Mouse (Mus musculus): Measurements from ENCODE around the gene Tiam2. TPM values are rescaled to one million over a fixed set of nuclear protein-coding genes. Genes with fewer than 3 reads are reported as not detected.
A peak's percentile ranks its signal among the peaks of the same experiment; 100 is the strongest.

Gene Tiam2
- total and polyA plus RNA-seq, 3 experiments, result 5.9 to 9.5 (median 9.4) TPM

GRCm38 (mm10) chr17:3532254-3532653 is 205.9 kb downstream of the Tiam2 start, which contains the start of gene Cldn20:
TSS of gene Cldn20 (plus strand) at chr17:3532554.
- dilution Hi-C loops (cut with MboI; ENCODE audit: extremely low pct_ligation_motif_present, extremely low pct_unique_long_range_greater_than_20kb, low sequenced_read_pairs) (no loop called here), in situ Hi-C loops (cut with MboI; ENCODE audit: low pct_ligation_motif_present, low pct_unique_long_range_greater_than_20kb, low sequenced_read_pairs) (no loop called here)

GRCm38 (mm10) chr17:3533425-3533824 is 207.1 kb downstream of the Tiam2 start:
- in situ Hi-C loops (cut with MboI; ENCODE audit: low pct_ligation_motif_present, low pct_unique_long_range_greater_than_20kb, low sequenced_read_pairs) (no loop called here), dilution Hi-C loops (cut with MboI; ENCODE audit: extremely low pct_ligation_motif_present, extremely low pct_unique_long_range_greater_than_20kb, low sequenced_read_pairs) (no loop called here)
- peak; percentile 29 for DNase-seq (ENCODE audit: extremely low read depth)
- Histone ChIP-seq H3K27ac (ENCODE audit: insufficient read depth, low read depth) (no peak overlapping the region), H3K4me3 (replicated peaks in 1 of 3; ENCODE audit: low read depth in 2 of 3, low read length in 2 of 3, poor library complexity in 1 of 3) (no peak overlapping the region), H3K79me2 (replicated peaks; ENCODE audit: control insufficient read depth, extremely low read depth, insufficient read depth, poor library complexity, severe bottlenecking) (no peaks in the 10 kb centered on the region), H3K27me3 (replicated peaks) (no peaks in the 10 kb centered on the region), H3K36me3 (replicated peaks in 1 of 2; ENCODE audit: control insufficient read depth in 1 of 2, insufficient read depth in 1 of 2, low read length in 1 of 2) (peaks cover 18 to 48% of the 10 kb centered on the region in 2 experiments), H3K4me1 (ENCODE audit: control insufficient read depth in 1 of 2, insufficient read depth in 2 of 2) (peaks cover 0 to 8% of the 10 kb centered on the region in 2 experiments; a peak in 1 of 4 replicates), H3K4me2 (ENCODE audit: insufficient read depth, low read depth, poor library complexity, severe bottlenecking) (no peak overlapping the region), H3K9me3 (replicated peaks; ENCODE audit: low read length) (no peaks in the 10 kb centered on the region), H3K9ac (ENCODE audit: insufficient read depth, low read depth) (no peak overlapping the region)
- TF ChIP-seq ZC3H11A (IDR thresholded peaks at IDR 0.05; ENCODE audit: low read depth, low read length) (no peak), SMC3 (IDR thresholded peaks at IDR 0.05; ENCODE audit: low read depth, low read length) (0 out of 2 replicates have a peak, but pooled peaks have one; percentile 11), CTCF (conservative IDR thresholded peaks at IDR 0.05 in 1 of 2, IDR thresholded peaks at IDR 0.05 in 1 of 2; ENCODE audit: low read depth in 2 of 2, low read length in 2 of 2) (peak; percentile 29 to 63; a peak in 3 of 4 replicates)

More at GRCm38 (mm10) chr17:3532254-3532653, 205.9 kb downstream of the Tiam2 start, which contains the start of gene Cldn20:
- Histone ChIP-seq H3K27ac (ENCODE audit: insufficient read depth, low read depth) (no peak within 1 kb of the TSS), H3K36me3 (replicated peaks in 1 of 2; ENCODE audit: control insufficient read depth in 1 of 2, insufficient read depth in 1 of 2, low read length in 1 of 2) (peaks cover 18 to 47% of the 10 kb centered on the region in 2 experiments), H3K4me2 (ENCODE audit: insufficient read depth, low read depth, poor library complexity, severe bottlenecking) (no peak within 1 kb of the TSS), H3K9me3 (replicated peaks; ENCODE audit: low read length) (no peaks in the 10 kb centered on the region), H3K4me1 (ENCODE audit: control insufficient read depth in 1 of 2, insufficient read depth in 2 of 2) (peaks cover 0 to 8% of the 10 kb centered on the region in 2 experiments; a peak in 1 of 4 replicates), H3K4me3 (replicated peaks in 1 of 3; ENCODE audit: low read depth in 2 of 3, low read length in 2 of 3, poor library complexity in 1 of 3) (no peak within 1 kb of the TSS), H3K9ac (ENCODE audit: insufficient read depth, low read depth) (no peak within 1 kb of the TSS), H3K79me2 (replicated peaks; ENCODE audit: control insufficient read depth, extremely low read depth, insufficient read depth, poor library complexity, severe bottlenecking) (no peaks in the 10 kb centered on the region), H3K27me3 (replicated peaks) (no peaks in the 10 kb centered on the region)
- TF ChIP-seq MAX (IDR thresholded peaks at IDR 0.05; ENCODE audit: low read length), result no peak
- TF ChIP-seq MXI1 (IDR thresholded peaks at IDR 0.05; ENCODE audit: low read depth, low read length), result no peak
- TF ChIP-seq SIN3A (IDR thresholded peaks at IDR 0.05; ENCODE audit: low read length), result no peak
- no peak for TF ChIP-seq POLR2AphosphoS2 (IDR thresholded peaks at IDR 0.05; ENCODE audit: low read depth, low read length)
- TF ChIP-seq ZC3H11A (IDR thresholded peaks at IDR 0.05; ENCODE audit: low read depth, low read length), result no peak
- no peak for TF ChIP-seq CHD2 (IDR thresholded peaks at IDR 0.05; ENCODE audit: low read length)
- no peak for TF ChIP-seq KAT2A (IDR thresholded peaks at IDR 0.05; ENCODE audit: insufficient replicate concordance, low read length)
- no peak for TF ChIP-seq RAD21 (IDR thresholded peaks at IDR 0.05; ENCODE audit: low read depth, low read length)
- no peak for TF ChIP-seq NELFE (IDR thresholded peaks at IDR 0.05; ENCODE audit: low read depth, low read length)
- TF ChIP-seq MAFK (IDR thresholded peaks at IDR 0.05; ENCODE audit: insufficient replicate concordance, low read length), result no peak
- TF ChIP-seq NRF1 (IDR thresholded peaks at IDR 0.05; ENCODE audit: low read depth, low read length), result no peak
- TF ChIP-seq MAZ (IDR thresholded peaks at IDR 0.05; ENCODE audit: low read depth, low read length), result no peak
- TF ChIP-seq USF2 (conservative IDR thresholded peaks at IDR 0.05; ENCODE audit: low read depth, low read length), result no peak
- DNase-seq (ENCODE audit: extremely low read depth), result no peak
